Mouse (Mus musculus) retina, postnatal 7 days (tissue): Measurements from ENCODE around the gene Olfr1371.
"Not testable (repeated sequence)": the region's sequence is repeated elsewhere in the genome, so short reads cannot be mapped to it uniquely, and the experiment has no call there.

ENCODE experiments used
- DNase-seq: peaks from one replicate; pipeline ENCODE4 v3.0.0-alpha.2; 2012; ENCODE audit warnings: low read depth, low spot score

Gene Olfr1371

GRCm38 (mm10) chr11:52225986-52226599 lies 12.3 kb upstream of the Olfr1371 start:
- DNase-seq: no peak

- no peak for DNase-seq
Measured at GRCm38 (mm10) chr11:52223968-52224682, 10.3 kb upstream of the Olfr1371 start.

- DNase-seq: no peak
Measured at GRCm38 (mm10) chr11:52222891-52223290, 9.1 kb upstream of the Olfr1371 start.

- DNase-seq: not testable (repeated sequence)
Measured at GRCm38 (mm10) chr11:52221921-52222320, 8.1 kb upstream of the Olfr1371 start.

GRCm38 (mm10) chr11:52220282-52220681 lies 6.5 kb upstream of the Olfr1371 start:
- peak; percentile 72 for DNase-seq

GRCm38 (mm10) chr11:52196496-52197023 lies 17.2 kb downstream of the Olfr1371 start:
- not testable (repeated sequence) for DNase-seq

GRCm38 (mm10) chr11:52180651-52181050 lies 33.1 kb downstream of the Olfr1371 start:
- not testable (repeated sequence) for DNase-seq

- not testable (repeated sequence) for DNase-seq
Measured at GRCm38 (mm10) chr11:52179897-52180296, 33.9 kb downstream of the Olfr1371 start.

- DNase-seq: no peak
Measured at GRCm38 (mm10) chr11:52168461-52168860, 45.3 kb downstream of the Olfr1371 start.

GRCm38 (mm10) chr11:52167901-52168302 lies 45.9 kb downstream of the Olfr1371 start:
- DNase-seq: not testable (repeated sequence)

GRCm38 (mm10) chr11:52167126-52167525 lies 46.7 kb downstream of the Olfr1371 start:
- no peak for DNase-seq

- no peak for DNase-seq
Measured at GRCm38 (mm10) chr11:52163926-52164325, 49.9 kb downstream of the Olfr1371 start.
